Mouse (Mus musculus) adrenal gland, postnatal 25 days (tissue): ENCODE data around the gene Qpct. TPM values are rescaled to one million over a fixed set of nuclear protein-coding genes. Genes with fewer than 3 reads are reported as not detected.

ENCODE experiments used
- DNase-seq: peaks from one replicate; pipeline ENCODE4 v3.0.0; 2021; ENCODE audit warnings: mixed read lengths
- long read RNA-seq: library from polyadenylated mRNA; stranded (forward); transcript quantifications from one replicate; pipeline ENCODE4 v2.0.0, GENCODE M21; 2021
- total RNA-seq: library from RNA; stranded (reverse); gene quantifications from 2 replicates; pipeline ENCODE4 v1.2.3, GENCODE M21; 2021

Qpct gene
- total RNA-seq = 4.5 and 7.0 TPM in 2 replicates
- long read RNA-seq, transcript Qpct-201 (7 exons, 2,059 nt) = major isoform, 27 of 30 reads
- long read RNA-seq, partial matches to known transcripts = 1 of 30 reads
- long read RNA-seq, other reads (novel, unspliced or antisense) = 1 of 30 reads

DNA sequence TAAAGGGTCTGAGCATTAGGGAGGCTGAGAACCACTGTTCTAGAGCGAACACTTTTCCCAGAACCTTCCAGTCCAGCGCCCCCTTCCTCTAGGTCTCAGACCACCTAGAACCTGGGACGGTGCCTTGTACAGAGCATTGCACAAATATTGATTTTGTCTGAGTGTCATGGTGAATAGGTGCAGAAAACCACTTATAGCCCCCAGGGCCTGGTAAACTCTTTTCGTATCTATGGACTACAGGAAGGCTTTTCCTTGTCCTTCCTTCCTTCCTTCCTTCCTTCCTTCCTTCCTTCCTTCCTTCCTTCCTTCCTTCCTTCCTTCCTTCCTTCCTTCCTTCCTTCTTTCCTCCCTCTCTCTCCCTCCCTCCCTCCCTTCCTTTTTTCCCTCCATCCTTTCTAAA, at the start of gene Qpct:
Gene Qpct (plus strand): TSS at position 301 of the 400 bp plus-strand sequence.
- DNase-seq = no peak

DNA sequence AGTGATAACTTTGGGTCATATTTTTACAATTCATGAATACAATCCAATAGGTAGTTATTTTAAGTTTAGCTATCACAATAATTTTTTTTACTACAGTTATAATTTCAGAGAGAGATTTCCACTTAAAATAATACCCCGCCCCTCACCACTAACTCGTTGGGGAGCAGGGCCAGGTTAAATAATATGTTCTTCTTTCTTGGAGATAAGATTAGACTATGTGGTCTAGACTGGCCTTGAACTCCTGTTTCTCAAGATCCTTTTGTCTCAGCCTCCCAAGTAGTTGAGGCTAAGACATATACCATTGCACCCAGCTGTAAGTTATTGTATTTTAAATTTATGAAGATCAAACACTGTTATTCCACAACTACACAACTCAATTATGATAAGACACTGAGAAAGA, 38.1 kb upstream of the Qpct start:
- DNase-seq = no peak

DNA sequence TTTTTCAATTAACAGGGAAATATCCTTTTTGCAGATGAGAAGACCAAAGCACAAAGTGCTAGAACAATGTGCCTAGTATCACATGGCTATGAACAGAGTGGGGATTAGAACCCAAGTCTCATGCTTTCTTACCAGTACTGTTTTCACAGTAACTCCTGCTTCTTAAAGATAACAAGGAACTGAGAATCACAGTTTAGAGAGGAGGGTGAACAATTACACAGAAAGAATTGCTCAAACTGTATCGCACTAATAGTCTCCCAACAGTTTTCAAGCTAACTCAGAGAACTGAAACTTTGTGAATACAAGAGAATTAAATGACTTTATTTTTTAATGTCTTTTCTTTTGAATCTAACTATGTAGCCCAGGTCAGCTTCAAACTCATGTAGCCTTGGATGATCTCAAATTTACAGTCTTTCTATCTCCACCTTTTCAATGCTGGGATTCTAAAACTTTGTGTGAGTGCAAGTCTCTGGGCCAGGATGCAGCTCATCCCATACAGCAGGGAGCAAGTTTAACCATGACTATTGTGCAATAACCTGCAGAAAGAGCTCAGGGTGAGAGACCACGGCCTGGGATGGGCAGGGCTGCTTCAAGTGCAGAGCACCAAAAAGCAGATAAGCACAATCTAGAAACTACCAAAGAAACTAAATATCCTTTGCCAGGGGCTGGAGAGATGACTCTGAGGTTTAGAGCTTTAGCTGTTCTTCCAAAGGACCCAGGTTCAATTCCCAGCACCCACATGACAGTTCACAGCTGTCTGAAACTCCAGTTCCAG, 36.6 kb upstream of the Qpct start:
- no peak for DNase-seq

DNA sequence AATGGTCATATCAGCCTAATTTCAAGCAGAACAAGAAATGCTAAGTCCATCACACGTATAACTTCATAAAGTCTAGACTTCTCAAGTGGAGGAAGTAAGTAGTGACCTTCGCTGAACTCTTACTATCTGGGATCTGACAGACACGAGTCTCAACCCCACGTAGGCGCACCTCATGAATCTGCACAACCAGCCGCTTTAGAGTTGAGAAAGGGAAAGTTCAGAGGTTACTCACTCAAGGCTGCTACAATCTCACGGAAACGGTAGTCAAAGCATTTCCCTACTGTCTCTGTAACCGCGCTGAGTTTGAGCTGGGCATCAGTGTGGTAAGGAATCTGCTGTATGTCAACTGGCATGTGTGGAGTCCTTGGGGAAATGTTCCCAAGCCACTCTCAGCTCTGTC, 35.9 kb upstream of the Qpct start:
- DNase-seq = no peak

DNA sequence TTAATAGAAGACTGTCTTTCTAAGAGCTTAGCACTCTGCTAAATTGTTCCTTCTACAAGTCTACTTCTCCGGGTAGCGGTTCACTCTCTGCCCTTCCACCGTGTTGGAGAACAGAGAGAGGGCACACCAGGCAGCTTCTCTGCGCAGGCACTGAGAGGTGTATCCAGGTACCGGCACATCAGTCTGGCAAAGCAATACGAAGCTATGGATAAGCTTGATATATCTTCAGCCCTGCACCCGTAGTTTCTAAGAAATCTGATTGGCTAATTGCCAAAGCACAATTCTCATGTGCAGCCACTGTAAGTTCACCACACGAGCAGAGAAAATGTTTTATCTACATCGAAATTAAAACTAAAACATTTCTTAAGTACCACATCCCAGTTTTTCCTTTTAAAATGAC, 33.3 kb upstream of the Qpct start:
- no peak for DNase-seq

DNA sequence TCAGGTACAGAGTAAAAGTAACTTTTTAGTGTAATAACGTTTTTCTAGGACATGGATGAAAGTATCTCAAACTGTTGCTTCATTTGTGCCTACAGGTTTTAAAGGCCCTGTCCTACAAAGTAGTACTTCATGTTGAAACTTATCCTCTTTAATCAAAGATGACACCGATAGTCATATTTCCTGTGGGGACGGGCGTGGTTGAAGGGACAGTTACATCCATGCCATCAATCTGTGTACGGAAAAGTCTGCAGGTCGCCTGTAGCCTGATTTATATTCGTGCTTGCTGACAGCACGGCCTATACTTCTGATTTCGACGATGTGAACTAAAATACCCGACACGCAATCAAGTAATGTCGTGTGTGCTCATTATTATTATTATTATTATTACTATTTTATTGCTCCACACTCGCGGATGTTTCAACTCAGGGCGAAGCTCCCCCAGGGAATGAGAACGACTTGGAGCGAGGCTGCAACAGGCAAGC, 31.9 kb upstream of the Qpct start:
- DNase-seq = no peak

DNA sequence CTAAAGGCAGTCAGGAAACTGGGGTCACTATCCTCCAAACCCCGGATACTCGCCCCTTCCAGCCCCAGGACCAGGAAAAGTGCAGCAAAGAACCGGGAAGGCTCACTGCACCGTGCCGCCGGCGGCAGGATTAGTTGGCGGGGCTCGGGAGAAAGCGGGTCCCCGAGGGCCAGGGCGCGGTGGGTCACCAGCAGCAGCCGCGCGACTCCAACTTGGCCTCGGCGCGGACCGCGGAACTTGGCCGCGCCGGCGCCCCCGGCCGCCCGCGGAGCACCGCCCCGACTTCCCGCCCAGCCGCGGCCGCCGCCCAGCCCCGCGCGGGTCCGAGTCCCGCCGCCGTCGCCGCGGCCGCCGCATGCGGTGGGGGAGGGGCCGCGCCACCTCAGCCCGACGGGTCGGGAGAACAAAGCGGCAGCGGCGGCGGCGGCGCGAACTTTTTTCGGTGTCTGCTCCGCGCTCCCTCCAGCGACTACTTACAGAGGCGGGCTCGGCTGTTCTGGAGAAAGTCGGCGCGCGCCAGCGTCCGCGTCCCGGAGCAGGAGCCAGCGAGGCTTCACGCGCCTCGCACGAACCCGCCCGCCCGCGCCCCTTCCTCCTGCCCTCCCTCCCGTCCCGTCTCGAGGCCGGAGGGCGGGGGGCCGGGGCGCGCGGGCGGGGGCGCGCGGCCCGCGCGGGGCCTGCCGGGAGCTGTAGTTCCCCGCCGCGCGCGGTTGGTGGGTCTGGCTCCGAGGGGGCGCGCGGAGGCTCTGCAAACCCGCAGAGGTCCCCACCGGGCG, 31.3 kb upstream of the Qpct start, which contains the start of gene Prkd3:
Gene Prkd3 (minus strand): TSS at position 609 of the 776 bp plus-strand sequence.
- DNase-seq = peak; percentile 74

DNA sequence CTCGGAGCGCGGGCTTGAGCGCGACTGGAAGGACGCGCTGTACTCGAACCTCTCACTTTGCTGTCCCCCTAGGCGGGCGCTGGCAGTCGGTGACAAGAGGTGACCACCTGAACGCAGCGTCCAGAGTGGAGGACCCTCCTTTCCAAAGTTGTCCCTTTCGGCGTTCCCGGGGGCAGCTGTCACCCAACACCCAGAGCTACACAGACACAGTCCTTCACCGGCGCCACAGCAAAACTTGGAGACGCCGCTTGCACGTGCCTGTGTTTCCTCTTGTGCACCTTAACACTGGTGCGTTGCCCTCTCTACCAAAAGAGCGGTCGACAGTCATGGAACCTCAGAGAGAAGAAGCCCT, 30.7 kb upstream of the Qpct start:
- no peak for DNase-seq

DNA sequence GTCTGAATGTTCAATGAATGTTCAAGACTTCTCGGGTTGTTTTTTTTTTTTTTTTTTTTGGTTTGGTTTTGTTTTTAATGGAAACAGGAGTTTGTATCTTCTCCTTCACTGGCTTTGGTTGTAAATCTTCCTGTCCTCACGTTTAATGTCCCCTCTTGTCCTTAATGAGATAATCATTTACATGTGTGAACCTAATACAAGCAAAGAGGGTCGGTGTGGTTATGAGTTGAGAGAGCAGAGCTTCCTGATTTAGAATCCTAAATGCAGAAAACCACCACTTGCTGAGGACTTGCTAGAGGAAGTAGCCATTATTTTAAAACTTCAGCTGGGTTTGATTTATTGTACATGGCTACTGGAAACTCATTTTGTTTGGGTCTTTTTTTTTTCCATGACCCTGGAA, 29.0 kb upstream of the Qpct start:
- no peak for DNase-seq

DNA sequence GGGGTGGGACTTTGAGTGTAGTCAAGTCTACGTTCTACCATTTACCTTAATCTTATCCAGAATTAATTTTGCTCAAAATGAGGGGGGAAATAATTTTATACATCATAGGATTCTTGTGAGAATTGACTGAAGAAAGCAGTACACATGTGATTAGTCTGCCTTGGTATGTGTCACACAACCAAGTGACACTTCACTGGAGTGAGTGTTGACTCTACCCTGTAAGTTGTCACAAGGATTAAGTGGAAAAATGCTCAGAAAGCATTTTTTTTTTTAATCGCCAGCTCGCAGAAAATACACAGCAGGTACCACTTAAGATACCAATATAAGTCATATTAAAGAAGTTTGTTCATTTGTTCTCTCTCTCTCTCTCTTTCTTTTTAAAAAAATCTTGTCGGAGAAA, 27.2 kb upstream of the Qpct start:
- DNase-seq = no peak

DNA sequence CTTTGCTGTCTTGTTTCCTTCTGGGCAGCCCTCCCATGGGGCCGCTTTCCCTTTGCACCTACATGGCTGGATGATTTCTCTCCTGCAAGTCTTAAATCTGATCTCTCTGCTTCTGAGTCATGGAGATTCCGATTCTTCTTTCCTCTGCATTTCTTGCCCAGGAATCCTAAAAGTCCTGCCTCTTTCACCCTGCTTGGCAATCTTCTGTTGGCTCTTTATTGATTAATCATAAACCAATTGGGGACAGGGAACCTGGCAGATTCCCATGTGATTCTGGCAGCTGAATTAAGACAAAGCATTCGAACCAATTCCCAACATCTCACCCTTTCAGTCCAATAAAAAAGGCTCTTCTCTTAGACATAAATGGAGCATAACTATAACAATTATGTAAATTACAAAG, 22.5 kb upstream of the Qpct start:
- no peak for DNase-seq

DNA sequence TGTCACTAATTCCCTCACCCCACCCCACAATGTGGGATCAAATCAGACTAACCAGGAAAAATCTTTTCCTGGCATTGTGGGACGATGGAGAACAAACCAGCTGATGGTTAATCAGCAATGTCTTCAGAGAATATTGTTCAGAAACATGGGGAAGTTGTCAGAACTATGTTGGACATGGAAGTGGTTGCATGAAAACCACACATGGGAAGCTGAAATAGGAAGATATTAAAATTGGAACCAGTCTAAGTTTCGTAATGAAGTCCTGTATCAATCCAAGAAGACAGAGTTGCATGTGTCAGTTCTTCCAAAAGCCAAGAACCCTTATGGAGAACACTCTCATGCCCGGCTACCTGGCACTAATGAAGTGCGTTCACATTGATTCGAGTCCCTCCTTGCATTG, 20.1 kb upstream of the Qpct start:
- DNase-seq = no peak

DNA sequence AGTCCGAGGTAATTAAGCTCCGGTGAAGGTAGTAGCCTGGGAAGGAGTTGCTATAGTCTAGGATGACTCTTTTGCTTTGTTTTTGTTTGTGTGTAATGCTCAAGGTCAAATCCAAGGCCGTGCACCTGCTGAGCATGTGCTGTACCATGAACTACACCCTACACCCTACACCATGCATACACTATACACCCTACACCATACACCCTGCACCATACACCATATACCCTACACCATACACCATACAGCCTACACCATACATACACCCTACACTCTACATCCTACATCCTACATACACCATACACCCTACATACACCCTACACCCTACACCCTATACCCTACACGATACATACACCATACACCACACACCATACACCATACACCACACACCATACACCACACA, 18.9 kb upstream of the Qpct start:
- DNase-seq = no peak

DNA sequence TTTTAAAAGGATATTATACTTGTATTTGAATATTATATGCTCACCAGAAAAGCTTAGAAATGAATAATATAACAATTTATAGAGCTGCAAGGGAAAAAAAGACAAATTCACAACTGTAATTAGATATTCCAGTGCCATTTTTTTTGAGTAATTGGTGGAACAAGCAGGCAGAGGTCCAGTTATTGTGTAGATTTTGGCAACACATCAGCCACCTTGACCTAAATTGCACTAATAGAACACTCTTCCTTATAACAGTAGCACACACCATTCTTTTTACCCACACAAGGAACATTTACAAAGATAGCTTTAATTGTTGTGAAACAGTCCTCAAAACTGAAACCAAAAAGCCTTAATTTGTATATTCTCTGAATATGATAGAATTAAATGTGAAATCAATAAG, 12.0 kb upstream of the Qpct start:
- no peak for DNase-seq

DNA sequence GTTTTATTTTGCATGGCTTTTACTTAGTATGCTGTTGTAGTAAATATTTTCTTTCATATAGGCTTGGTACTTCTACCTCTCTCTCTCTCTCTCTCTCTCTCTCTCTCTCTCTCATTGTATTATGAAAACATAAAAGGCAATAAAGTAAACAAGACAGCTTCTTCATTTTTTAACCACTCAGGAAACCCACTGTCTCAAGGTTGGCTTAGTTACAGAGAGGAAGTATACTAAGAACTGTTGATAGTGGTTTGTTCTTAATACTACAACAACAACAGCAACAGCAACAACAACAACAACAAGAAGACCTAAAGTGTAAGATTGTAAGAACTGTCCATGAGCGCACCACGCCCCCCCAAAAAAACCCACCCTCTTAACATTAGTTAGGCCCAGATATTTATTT, 8.0 kb upstream of the Qpct start:
- no peak for DNase-seq

DNA sequence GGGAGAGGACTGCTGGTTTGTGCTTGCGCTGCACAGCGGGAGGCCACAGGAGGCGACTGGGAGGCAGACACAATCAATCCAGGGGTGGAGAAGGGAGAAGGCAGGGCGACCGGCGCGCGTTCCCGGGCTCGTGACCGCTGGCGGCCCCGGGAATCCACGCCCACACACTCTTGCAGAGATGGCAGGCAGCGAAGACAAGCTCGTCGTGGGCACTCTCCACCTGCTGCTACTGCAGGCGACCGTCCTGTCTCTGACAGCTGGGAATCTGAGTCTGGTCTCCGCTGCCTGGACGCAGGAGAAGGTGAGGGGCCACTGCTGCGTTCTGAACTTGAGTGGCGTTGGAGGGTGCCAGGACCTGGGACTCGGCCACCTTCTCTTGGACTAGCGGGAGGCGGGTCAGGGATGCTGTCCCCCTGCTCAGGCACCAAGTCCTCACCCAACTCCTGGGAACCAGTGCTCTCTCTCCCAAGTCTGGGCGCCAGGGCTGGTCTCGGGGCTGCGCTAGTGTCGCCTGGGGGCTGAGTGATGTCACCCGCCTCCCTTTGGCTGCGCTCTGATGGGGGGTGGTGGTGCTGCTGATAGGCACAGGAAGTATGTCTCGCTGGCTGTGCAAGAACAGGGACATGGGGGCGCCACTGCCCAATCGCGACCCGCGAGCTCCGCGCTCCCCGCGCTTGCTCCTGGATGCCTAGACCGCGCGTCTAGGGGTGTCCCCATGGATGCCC, 544 bp downstream of the Qpct start:
- DNase-seq = peak; percentile 67

DNA sequence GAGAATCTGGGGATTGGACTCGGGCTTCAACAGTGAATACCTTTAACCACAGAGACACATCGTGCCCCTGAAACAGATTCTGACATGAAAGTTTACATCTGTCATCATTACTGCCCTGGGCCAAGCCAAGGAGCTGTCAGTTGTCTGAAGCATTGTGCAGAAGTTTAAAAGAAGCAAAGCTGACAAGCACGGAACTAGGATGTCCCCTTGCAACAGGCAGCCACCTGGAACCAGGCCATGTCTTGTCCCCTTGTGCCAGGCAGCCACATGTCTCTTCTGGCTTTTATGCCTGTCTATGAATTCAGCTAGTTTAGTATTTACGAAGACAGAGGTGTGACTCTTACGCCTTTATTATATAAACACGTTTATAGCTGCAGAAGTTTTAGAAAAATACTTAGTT, 6.6 kb downstream of the Qpct start:
- DNase-seq = no peak

DNA sequence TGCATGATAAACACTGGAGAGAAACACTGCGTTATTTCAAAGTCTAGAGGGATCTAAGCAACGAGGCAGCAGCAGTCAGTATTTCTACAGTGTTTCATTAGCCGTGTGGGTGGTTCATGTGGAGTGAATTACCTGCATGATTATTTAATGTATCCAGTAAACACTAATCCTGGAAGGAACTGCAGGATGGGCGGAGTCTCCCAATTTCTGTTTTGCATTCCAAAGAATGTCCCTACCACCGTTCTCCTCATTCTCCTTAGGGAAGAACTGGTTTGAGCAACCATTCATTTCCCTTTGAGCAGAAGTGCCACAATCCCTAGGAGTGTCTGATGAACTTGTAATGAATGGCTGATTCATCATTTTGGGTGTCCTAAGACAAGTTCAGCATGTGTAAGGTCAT, 8.5 kb downstream of the Qpct start:
- no peak for DNase-seq

DNA sequence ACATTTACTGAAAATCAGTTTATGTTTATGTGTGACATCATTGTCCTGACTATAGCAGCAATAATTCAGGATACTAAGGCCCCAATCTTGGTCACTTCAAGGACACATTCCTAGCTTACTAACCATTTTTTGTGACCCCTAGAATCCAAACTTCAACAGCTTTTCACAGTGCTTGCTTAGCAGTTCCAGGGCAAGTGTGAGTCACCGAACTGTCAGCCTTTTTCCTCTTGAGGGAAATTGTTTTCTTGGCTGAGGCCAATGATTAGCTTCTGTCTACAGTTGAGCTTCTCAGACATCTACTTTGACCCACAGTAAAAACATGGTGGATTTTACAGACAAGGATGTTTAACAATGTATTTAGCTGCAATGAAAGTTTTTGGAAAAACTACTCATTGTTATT, 12.5 kb downstream of the Qpct start:
- DNase-seq = no peak

DNA sequence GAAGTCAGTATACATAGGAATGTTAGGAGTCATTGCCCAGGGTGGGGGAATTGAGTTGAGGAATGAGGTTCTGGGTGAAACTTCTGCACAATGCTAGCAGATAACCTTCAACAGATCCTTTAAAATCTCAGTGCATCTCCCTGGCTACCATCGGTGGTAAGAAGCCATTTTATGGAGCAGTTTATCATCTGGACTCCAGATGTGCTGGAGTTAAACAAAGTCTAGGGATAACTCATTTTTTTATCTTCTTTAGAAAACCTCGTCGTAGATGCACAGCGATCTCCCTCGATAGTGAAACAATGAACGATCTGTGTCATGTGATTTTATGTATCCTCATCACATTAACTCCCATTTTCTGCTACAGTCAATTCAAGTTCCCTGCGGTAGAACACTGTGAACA, 16.9 kb downstream of the Qpct start:
- DNase-seq = no peak

DNA sequence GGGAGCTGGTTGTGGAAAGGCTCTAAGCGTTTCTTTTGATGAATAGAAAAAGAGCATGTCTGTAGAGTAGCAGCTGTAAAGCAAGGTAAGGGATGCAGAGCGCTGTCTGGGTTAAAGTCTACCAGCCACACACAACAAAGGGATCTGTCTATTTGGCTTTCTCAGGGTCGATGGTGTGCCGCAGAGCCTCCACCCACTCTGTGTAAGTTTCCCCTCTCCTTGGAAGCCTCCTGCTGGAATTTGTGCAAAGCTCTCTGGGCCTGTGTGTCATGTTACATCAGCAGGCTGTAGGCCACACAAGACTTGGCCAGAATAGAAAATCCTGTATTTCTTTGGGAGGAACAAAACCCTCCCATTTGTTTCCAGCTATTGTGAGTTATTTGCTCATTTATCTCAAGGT, 17.3 kb downstream of the Qpct start:
- no peak for DNase-seq

DNA sequence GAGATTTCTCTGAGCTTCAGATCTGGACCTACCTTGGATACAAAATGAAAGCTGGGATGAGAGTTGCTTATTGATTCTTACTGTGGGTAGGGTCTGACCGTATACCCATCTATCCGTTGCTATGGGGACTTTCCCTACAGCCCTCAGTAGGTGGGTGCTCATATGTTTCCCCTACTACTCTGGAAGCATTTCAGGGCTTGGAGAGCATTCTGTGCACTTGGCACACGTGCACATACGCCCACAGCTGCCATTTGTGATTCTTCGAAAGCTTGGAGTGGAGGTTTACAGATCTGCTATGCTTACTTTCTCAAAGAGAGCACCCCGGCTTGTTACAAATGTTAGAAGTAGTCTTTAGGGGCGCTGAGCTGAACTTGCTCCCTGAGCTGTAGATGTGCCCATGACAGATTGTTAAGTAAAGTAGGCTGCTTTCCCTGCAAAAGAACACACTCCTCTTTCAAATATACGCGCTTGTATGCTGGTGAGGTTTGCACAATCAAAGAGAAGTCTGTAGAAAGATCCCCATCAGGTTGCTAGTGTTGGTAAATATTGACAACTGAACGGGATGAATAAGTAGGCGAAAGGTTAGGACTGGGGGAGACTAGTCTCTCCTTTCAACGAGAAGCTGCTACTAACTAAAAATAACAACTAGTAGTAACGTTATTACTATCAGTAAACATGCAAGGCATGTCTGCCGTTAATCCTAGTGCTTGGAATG, 18.2 kb downstream of the Qpct start:
- no peak for DNase-seq
